Mouse (Mus musculus): ENCODE measurements around the gene Cherp. TPM values are rescaled to one million over a fixed set of nuclear protein-coding genes. Genes with fewer than 3 reads are reported as not detected.
A peak's percentile ranks its signal among the peaks of the same experiment; 100 is the strongest.

Cherp gene
- total and polyA plus RNA-seq, 3 experiments: 21.1 to 106 (median 78.0) TPM

DNA sequence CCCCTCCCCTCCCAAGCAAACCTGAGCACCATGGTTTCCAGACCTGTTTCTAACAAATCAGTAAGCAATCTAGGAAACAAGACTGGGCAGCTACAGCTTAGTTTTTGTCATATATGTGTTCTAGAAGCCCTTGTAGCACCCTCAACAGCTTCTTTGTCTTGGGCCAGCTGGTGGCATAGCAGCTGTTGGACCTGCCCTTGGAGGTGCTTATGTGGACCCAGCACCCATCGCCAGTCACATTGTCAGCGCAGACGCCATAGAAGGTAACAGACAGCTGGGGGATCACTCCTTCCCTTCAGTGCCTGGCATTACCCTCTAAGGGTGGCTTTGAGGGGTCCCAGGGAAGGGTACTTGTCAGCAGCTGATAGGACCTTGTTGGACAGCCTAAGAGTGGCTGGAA lies 17.2 kb downstream of the Cherp start:
- no peak overlapping the region for H3K4me3 ChIP-seq (ENCODE audit: control insufficient read depth in 1 of 2, insufficient read depth in 1 of 2, low read depth in 2 of 2, low read length in 2 of 2)
- peaks cover 0 to 2% of the 10 kb centered on the region in 2 experiments; a peak in 1 of 4 replicates for H3K36me3 ChIP-seq (ENCODE audit: control insufficient read depth in 1 of 2, insufficient read depth in 2 of 2, low read length in 2 of 2)
- no peak for TF ChIP-seq ZKSCAN1 (IDR thresholded peaks at IDR 0.05; ENCODE audit: low read depth, low read length)
- no peak for TF ChIP-seq TAL1 (IDR thresholded peaks at IDR 0.05; ENCODE audit: low read length)
- TF ChIP-seq E2F4 (IDR thresholded peaks at IDR 0.05; ENCODE audit: borderline replicate concordance, low read depth, low read length): no peak
- no peak for TF ChIP-seq SMC3 (IDR thresholded peaks at IDR 0.05; ENCODE audit: low read depth, low read length)
- no peak for TF ChIP-seq USF2 (IDR thresholded peaks at IDR 0.05; ENCODE audit: borderline replicate concordance in 1 of 2, insufficient read depth in 1 of 2, low read depth in 1 of 2, low read length in 2 of 2)
- no peak for TF ChIP-seq UBTF (IDR thresholded peaks at IDR 0.05; ENCODE audit: borderline replicate concordance, insufficient read depth, low read depth, low read length)
- no peak for TF ChIP-seq MAFK (IDR thresholded peaks at IDR 0.05; ENCODE audit: borderline replicate concordance, low read depth, low read length)
- no peak for TF ChIP-seq POLR2A (IDR thresholded peaks at IDR 0.05; ENCODE audit: control insufficient read depth in 1 of 2, insufficient read depth in 1 of 2, low read depth in 1 of 2, low read length in 2 of 2, poor library complexity in 1 of 2)
- TF ChIP-seq BHLHE40 (IDR thresholded peaks at IDR 0.05; ENCODE audit: borderline replicate concordance, low read depth, low read length): no peak
- H3K9me3 ChIP-seq (replicated peaks; ENCODE audit: insufficient read depth, low read length): no peaks in the 10 kb centered on the region
- no peak overlapping the region for H3K9ac ChIP-seq (ENCODE audit: control insufficient read depth, low read depth, low read length, poor library complexity, severe bottlenecking)
- H3K27me3 ChIP-seq (ENCODE audit: control insufficient read depth in 1 of 2, insufficient read depth in 2 of 2, low read length in 2 of 2): no peaks in the 10 kb centered on the region
- H3K4me1 ChIP-seq (ENCODE audit: control insufficient read depth in 1 of 2, insufficient read depth in 2 of 2, low read length in 2 of 2): no peaks in the 10 kb centered on the region
- no peak for DNase-seq (ENCODE audit: low read depth, low spot score)
- H3K27ac ChIP-seq (ENCODE audit: control insufficient read depth, low read depth, low read length): no peak overlapping the region
- H3K79me2 ChIP-seq (ENCODE audit: control insufficient read depth, insufficient read depth, low read length, poor library complexity): no peaks in the 10 kb centered on the region

DNA sequence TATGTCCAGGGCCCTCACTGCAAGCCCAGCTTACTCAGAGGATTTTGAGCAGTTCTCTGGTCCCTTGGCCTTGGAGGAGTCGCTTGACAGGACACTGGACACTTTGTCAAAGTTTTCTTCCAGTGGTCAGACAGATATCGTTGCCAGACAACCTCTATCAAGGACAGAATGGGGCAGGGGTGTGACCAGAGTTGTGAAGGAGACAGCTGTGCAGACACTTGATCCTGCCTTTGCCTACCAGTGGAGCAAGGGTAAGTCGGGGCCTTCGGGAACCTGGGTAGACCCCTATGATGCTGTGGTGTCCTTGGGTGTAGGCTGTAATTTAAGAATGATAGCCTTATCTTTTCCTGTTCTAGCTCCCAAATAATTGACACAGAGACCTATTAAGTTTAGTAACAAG lies 19.7 kb downstream of the Cherp start:
- Histone ChIP-seq H3K79me2 (ENCODE audit: control insufficient read depth, insufficient read depth, low read length, poor library complexity) (no peaks in the 10 kb centered on the region), H3K4me3 (ENCODE audit: control insufficient read depth in 1 of 2, insufficient read depth in 1 of 2, low read depth in 2 of 2, low read length in 2 of 2) (no peak overlapping the region), H3K36me3 (ENCODE audit: control insufficient read depth in 1 of 2, insufficient read depth in 2 of 2, low read length in 2 of 2) (peaks cover 0 to 4% of the 10 kb centered on the region in 2 experiments; a peak in 1 of 4 replicates), H3K27ac (ENCODE audit: control insufficient read depth, low read depth, low read length) (no peak overlapping the region), H3K9me3 (replicated peaks; ENCODE audit: insufficient read depth, low read length) (no peaks in the 10 kb centered on the region), H3K27me3 (ENCODE audit: control insufficient read depth in 1 of 2, insufficient read depth in 2 of 2, low read length in 2 of 2) (no peaks in the 10 kb centered on the region), H3K4me1 (ENCODE audit: control insufficient read depth in 1 of 2, insufficient read depth in 2 of 2, low read length in 2 of 2) (no peaks in the 10 kb centered on the region), H3K9ac (ENCODE audit: control insufficient read depth, low read depth, low read length, poor library complexity, severe bottlenecking) (no peak overlapping the region)
- no peak for DNase-seq (ENCODE audit: low read depth, low spot score)
- TF ChIP-seq SIN3A (IDR thresholded peaks at IDR 0.05; ENCODE audit: low read length) (no peak), USF1 (IDR thresholded peaks at IDR 0.05; ENCODE audit: low read depth, low read length) (no peak)

DNA sequence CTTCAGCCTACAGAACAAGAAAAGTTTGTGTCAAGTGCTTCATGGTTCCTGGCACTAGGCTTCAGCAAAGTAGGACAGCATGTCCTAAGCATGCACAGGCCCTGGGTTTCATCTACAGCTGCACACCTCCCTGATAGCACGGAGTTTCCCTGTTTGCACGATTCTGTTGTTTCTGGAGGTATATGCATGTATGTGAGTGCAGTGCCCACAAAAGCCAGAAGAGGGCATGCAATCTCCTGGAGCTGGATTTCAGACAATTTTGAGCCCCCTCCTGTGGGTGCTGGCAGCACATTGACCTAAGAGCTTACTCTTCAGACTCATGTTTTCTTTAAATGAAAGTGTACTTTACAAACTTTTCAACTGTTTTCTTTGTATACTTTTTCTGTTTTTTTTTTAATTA lies 21.1 kb downstream of the Cherp start:
- no peak overlapping the region for H3K4me3 ChIP-seq (ENCODE audit: control insufficient read depth in 1 of 2, insufficient read depth in 1 of 2, low read depth in 2 of 2, low read length in 2 of 2)
- no peaks in the 10 kb centered on the region for H3K79me2 ChIP-seq (ENCODE audit: control insufficient read depth, insufficient read depth, low read length, poor library complexity)
- TF ChIP-seq EP300 (IDR thresholded peaks at IDR 0.05; ENCODE audit: low read depth in 1 of 2, low read length in 2 of 2) (no peak), SMC3 (IDR thresholded peaks at IDR 0.05; ENCODE audit: low read depth, low read length) (0 out of 2 replicates have a peak, but pooled peaks have one; percentile 3), CTCF (IDR thresholded peaks at IDR 0.05 in 2 of 3, conservative IDR thresholded peaks at IDR 0.05 in 1 of 3; ENCODE audit: control insufficient read depth in 1 of 3, insufficient read depth in 1 of 3, low read depth in 2 of 3, low read length in 3 of 3, poor library complexity in 1 of 3, severe bottlenecking in 1 of 3) (peak in 2 of 3 experiments; percentile 13 to 29; a peak in 2 of 6 replicates)
- no peaks in the 10 kb centered on the region for H3K9me3 ChIP-seq (replicated peaks; ENCODE audit: insufficient read depth, low read length)
- H3K9ac ChIP-seq (ENCODE audit: control insufficient read depth, low read depth, low read length, poor library complexity, severe bottlenecking): no peak overlapping the region
- no peak overlapping the region for H3K27ac ChIP-seq (ENCODE audit: control insufficient read depth, low read depth, low read length)
- H3K27me3 ChIP-seq (ENCODE audit: control insufficient read depth in 1 of 2, insufficient read depth in 2 of 2, low read length in 2 of 2): no peaks in the 10 kb centered on the region
- DNase-seq (ENCODE audit: low read depth, low spot score): no peak
- H3K36me3 ChIP-seq (ENCODE audit: control insufficient read depth in 1 of 2, insufficient read depth in 2 of 2, low read length in 2 of 2): peaks cover 0 to 4% of the 10 kb centered on the region in 2 experiments; a peak in 1 of 4 replicates
- no peaks in the 10 kb centered on the region for H3K4me1 ChIP-seq (ENCODE audit: control insufficient read depth in 1 of 2, insufficient read depth in 2 of 2, low read length in 2 of 2)

Data from MEL (cell line).